Mouse (Mus musculus): Measurements from ENCODE around the gene Orai3. TPM values are rescaled to one million over a fixed set of nuclear protein-coding genes. Genes with fewer than 3 reads are reported as not detected.

The Orai3 gene
- polyA plus RNA-seq, 1 experiment from 2014 or later: 26.7 TPM

DNA sequence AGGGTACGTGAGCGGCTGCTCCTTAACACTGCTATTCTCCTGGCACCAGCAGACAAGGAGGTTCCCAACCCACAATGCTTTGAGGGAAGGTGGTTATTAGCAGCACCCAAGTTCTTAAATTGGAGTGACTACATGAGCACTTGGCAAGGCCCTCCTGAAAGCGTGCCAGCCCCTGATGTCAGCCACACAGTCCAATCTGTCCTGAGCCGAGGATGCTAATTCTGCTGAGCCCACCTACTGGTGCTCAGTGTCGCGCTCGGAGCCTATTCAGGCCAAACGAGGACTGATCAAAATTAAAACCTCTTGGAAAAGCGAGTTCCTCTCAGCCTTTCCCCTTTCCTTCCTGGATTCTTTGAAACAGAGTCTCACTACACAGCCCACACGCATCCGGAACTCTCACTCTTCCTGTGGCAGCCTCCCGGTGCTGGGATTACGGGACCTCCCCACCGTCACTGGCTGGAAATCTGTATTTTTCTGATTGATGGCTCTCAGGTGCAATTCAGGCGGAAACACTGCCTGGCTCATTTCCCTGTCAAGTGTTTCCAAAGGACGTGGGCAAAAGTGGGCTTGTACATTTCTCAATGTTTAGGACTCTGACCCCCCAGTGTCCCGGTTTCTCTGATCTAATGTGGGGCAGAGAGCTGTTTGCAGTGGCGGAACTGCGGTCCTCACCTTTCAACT, 44.8 kb downstream of the Orai3 start:
- no peaks in the 10 kb centered on the region for H3K36me3 ChIP-seq (ENCODE audit: control insufficient read depth, insufficient read depth, low read length)
- H3K4me1 ChIP-seq (ENCODE audit: control insufficient read depth, insufficient read depth, low read length): peaks cover 3% of the 10 kb centered on the region; the same call in 1 of the 2 replicates
- WGBS: 71% methylated on average over 19 of the region's 19 CpGs
- ATAC-seq (ENCODE audit: insufficient read depth, low FRiP score): no peak
- no peak overlapping the region for H3K4me3 ChIP-seq (replicated peaks; ENCODE audit: low read length)
- no peak overlapping the region for H3K4me2 ChIP-seq (ENCODE audit: low read depth, low read length)
- H3K27me3 ChIP-seq (ENCODE audit: control insufficient read depth, insufficient read depth, low read length): no peaks in the 10 kb centered on the region
- no peaks in the 10 kb centered on the region for H3K9me3 ChIP-seq (replicated peaks; ENCODE audit: control insufficient read depth, low read length)
- H3K27ac ChIP-seq (ENCODE audit: low read length): no peak overlapping the region
- no peak overlapping the region for H3K9ac ChIP-seq (ENCODE audit: low read length)

DNA sequence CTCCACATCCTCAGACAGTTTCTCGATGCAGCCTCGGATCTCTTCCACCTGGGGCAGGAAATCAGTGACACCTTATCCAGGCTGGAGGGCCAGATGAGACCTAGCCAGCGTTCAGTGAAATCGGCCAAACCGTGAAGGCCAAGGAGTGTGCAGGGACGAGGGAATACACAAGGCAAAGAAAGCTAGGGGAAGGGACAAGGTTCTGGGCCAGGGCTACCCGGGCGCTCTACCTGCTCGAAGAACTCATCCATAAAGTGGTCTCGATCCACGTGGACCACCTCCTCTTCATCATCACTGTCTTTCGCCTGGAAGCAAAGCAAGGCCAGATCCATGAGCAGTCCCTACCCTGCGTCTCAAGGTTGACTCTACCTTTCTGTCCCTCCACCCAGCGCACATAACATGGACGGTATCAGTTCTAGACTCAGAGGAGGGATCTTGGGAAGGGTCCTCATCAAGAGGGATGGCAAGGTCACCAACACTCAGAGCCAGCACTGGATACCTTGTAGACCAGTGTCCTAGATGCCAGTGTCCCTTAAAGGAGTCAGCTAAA, 45.6 kb downstream of the Orai3 start:
- 82% methylated on average over 15 of the region's 15 CpGs for WGBS
- H3K36me3 ChIP-seq (ENCODE audit: control insufficient read depth, insufficient read depth, low read length): no peaks in the 10 kb centered on the region
- H3K27me3 ChIP-seq (ENCODE audit: control insufficient read depth, insufficient read depth, low read length): no peaks in the 10 kb centered on the region
- peaks cover 3% of the 10 kb centered on the region; the same call in 1 of the 2 replicates for H3K4me1 ChIP-seq (ENCODE audit: control insufficient read depth, insufficient read depth, low read length)
- H3K4me2 ChIP-seq (ENCODE audit: low read depth, low read length): no peak overlapping the region
- no peak overlapping the region for H3K4me3 ChIP-seq (replicated peaks; ENCODE audit: low read length)
- H3K27ac ChIP-seq (ENCODE audit: low read length): no peak overlapping the region
- no peak overlapping the region for H3K9ac ChIP-seq (ENCODE audit: low read length)
- no peak for ATAC-seq (ENCODE audit: insufficient read depth, low FRiP score)
- no peaks in the 10 kb centered on the region for H3K9me3 ChIP-seq (replicated peaks; ENCODE audit: control insufficient read depth, low read length)

DNA sequence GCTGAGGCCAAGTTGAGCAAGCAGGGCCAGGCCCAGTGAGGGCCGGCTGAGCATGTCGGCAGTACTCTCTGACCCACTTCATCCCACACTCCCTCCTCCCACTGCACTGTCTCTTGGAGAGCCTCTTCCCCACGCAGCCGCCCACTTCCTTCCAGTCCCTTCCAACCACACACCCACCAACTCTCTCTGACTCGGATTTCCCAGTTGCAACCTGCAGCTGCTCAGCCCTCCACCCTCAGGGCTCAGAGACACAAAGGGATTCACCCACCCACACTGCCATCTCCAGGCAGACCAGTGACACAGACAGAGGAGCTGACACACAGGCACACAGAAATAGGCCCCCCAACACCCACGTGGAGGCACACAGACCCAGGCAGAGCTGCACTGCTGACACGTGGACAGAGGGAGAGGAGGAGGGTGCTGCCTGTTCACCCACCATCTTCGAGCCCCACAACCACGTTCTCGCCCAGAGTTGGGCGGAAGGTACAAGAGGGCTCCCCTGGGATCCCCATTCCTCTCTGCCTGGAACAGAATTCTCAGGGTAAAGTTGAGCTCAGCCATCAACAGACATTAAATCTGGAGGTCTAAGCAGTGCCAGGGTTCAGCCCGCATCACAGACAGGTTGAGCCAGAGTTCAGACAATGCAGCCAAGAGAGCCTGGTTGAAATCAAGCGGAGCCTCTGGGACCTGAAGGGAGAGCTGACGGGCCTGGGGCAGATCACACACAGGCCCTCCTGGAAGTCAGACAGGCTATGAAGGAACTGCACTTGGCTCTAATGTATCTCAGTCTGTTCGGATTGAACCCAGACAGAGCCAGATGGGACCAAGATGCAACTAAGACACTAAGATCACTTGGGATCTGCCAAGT, 46.6 kb downstream of the Orai3 start:
- H3K4me1 ChIP-seq (ENCODE audit: control insufficient read depth, insufficient read depth, low read length): peaks cover 3% of the 10 kb centered on the region; the same call in 1 of the 2 replicates
- no peak overlapping the region for H3K4me2 ChIP-seq (ENCODE audit: low read depth, low read length)
- H3K27me3 ChIP-seq (ENCODE audit: control insufficient read depth, insufficient read depth, low read length): no peaks in the 10 kb centered on the region
- no peak overlapping the region for H3K9ac ChIP-seq (ENCODE audit: low read length)
- peak; percentile 34; the same call in 1 of the 2 replicates for ATAC-seq (ENCODE audit: insufficient read depth, low FRiP score)
- H3K4me3 ChIP-seq (replicated peaks; ENCODE audit: low read length): no peak overlapping the region
- H3K9me3 ChIP-seq (replicated peaks; ENCODE audit: control insufficient read depth, low read length): no peaks in the 10 kb centered on the region
- no peak overlapping the region for H3K27ac ChIP-seq (ENCODE audit: low read length)
- H3K36me3 ChIP-seq (ENCODE audit: control insufficient read depth, insufficient read depth, low read length): no peaks in the 10 kb centered on the region
- WGBS: 50% methylated on average over 15 of the region's 15 CpGs

DNA sequence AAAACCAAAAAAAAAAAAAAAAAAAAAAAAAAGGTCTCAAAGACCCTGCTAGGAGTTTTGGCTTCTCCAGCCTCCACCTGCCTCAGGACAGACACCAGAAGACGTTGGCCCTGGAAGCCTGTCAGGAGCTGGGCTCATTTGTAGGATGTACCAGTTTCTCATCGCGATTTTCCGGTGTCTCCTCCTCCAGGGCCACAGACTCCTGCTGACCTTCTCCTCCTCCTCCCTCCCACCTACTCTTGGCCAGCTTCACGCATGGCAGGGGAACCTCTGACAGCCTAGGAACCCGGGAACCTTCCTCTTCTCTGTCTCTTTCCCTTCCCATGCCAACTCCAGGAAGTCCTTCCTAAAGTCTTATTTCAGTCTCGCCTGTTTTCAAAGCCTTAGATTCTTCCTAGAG, 47.4 kb downstream of the Orai3 start:
- H3K9me3 ChIP-seq (replicated peaks; ENCODE audit: control insufficient read depth, low read length): no peaks in the 10 kb centered on the region
- no peak overlapping the region for H3K9ac ChIP-seq (ENCODE audit: low read length)
- no peaks in the 10 kb centered on the region for H3K36me3 ChIP-seq (ENCODE audit: control insufficient read depth, insufficient read depth, low read length)
- no peak overlapping the region for H3K27ac ChIP-seq (ENCODE audit: low read length)
- no peaks in the 10 kb centered on the region for H3K27me3 ChIP-seq (ENCODE audit: control insufficient read depth, insufficient read depth, low read length)
- no peak for ATAC-seq (ENCODE audit: insufficient read depth, low FRiP score)
- H3K4me2 ChIP-seq (ENCODE audit: low read depth, low read length): no peak overlapping the region
- H3K4me3 ChIP-seq (replicated peaks; ENCODE audit: low read length): no peak overlapping the region
- H3K4me1 ChIP-seq (ENCODE audit: control insufficient read depth, insufficient read depth, low read length): peaks cover 3% of the 10 kb centered on the region; the same call in 1 of the 2 replicates
- 82% methylated on average over 7 of the region's 7 CpGs for WGBS

DNA sequence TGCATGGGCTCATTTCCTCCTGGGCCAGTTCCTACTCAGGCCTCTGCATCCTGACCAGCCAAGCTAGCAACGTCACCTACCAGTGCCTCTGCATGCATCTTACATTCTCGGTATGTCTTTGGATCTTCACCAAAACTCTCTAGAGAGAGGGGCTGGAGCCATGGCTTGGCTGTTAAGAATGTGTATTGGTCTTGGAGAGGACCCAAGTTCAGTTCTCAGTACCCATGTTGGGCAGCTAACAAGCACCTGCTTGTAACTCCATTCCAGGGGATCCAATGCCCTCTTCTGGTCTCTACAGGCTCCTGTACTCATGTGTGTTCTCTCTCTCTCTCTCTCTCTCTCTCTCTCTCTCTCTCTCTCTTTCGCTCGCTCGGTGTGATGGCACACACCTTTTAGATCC, 48.2 kb downstream of the Orai3 start:
- no peak overlapping the region for H3K4me3 ChIP-seq (replicated peaks; ENCODE audit: low read length)
- H3K4me2 ChIP-seq (ENCODE audit: low read depth, low read length): no peak overlapping the region
- no peak for ATAC-seq (ENCODE audit: insufficient read depth, low FRiP score)
- H3K4me1 ChIP-seq (ENCODE audit: control insufficient read depth, insufficient read depth, low read length): peaks cover 3% of the 10 kb centered on the region; the same call in 1 of the 2 replicates
- no peaks in the 10 kb centered on the region for H3K27me3 ChIP-seq (ENCODE audit: control insufficient read depth, insufficient read depth, low read length)
- H3K27ac ChIP-seq (ENCODE audit: low read length): no peak overlapping the region
- no peaks in the 10 kb centered on the region for H3K36me3 ChIP-seq (ENCODE audit: control insufficient read depth, insufficient read depth, low read length)
- no peak overlapping the region for H3K9ac ChIP-seq (ENCODE audit: low read length)
- H3K9me3 ChIP-seq (replicated peaks; ENCODE audit: control insufficient read depth, low read length): no peaks in the 10 kb centered on the region
- WGBS: 87% methylated on average over 5 of the region's 5 CpGs

DNA sequence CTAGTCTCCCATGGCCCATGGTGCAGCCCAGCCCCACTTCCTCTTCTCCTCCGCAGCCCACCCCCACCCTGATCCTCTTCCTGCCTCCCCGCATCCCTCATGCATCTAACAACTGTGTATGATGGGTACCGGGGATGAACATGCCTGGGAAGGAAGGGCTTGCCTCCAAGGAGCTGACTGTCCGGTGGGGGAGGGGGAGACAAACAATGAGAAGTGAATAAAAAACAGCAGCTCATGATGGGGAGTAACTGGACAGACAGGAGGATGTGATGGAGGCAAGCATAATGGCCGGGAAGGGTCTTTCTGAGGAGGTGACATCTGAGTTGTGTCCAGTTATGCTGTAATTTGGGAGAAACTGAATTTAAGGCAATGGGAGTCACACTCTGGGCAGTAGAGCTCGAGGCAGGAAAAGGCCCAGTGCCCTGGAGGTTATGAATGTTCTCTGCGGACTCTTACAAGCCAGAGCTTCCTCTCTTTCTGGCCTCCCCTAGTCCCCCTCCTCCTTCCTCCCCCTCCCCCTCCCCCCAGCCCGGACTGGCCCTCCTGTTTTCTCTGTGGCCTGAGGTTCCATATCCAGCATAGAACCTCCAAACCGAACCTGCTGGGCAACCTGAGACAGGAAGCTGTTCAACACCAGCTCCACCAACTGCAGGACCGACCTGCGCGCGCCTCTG, 51.4 kb downstream of the Orai3 start:
- Histone ChIP-seq H3K27ac (ENCODE audit: low read length) (no peak overlapping the region), H3K4me2 (ENCODE audit: low read depth, low read length) (no peak overlapping the region), H3K4me3 (replicated peaks; ENCODE audit: low read length) (no peak overlapping the region), H3K36me3 (ENCODE audit: control insufficient read depth, insufficient read depth, low read length) (no peaks in the 10 kb centered on the region), H3K27me3 (ENCODE audit: control insufficient read depth, insufficient read depth, low read length) (no peaks in the 10 kb centered on the region), H3K9me3 (replicated peaks; ENCODE audit: control insufficient read depth, low read length) (no peaks in the 10 kb centered on the region), H3K9ac (ENCODE audit: low read length) (no peak overlapping the region), H3K4me1 (ENCODE audit: control insufficient read depth, insufficient read depth, low read length) (peaks cover 7% of the 10 kb centered on the region; the same call in 1 of the 2 replicates)
- 55% methylated on average over 13 of the region's 13 CpGs for WGBS
- no peak for ATAC-seq (ENCODE audit: insufficient read depth, low FRiP score)

DNA sequence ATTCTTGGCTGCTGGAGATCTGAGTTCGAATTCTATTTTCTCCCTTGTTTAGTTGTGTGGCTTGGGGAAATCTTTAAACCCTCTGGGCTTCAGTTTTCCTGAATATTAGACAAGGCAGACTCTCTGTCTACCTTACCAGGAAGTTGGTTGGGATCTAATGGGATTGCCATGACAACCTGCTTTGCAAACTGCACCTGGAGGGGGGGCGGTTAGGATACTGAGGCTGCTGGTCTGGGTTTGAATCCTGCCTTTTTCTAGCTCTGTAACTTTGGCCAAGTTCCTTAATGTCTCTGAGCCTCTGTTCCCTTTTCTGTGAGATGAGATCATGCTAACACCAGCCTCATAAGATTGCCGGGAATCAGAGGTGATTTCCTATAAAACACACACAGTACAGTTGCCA, 52.9 kb downstream of the Orai3 start:
- Histone ChIP-seq H3K4me2 (ENCODE audit: low read depth, low read length) (no peak overlapping the region), H3K9ac (ENCODE audit: low read length) (no peak overlapping the region), H3K9me3 (replicated peaks; ENCODE audit: control insufficient read depth, low read length) (no peaks in the 10 kb centered on the region), H3K4me3 (replicated peaks; ENCODE audit: low read length) (no peak overlapping the region), H3K36me3 (ENCODE audit: control insufficient read depth, insufficient read depth, low read length) (no peaks in the 10 kb centered on the region), H3K27me3 (ENCODE audit: control insufficient read depth, insufficient read depth, low read length) (no peaks in the 10 kb centered on the region), H3K4me1 (ENCODE audit: control insufficient read depth, insufficient read depth, low read length) (0 out of 2 replicates have a peak, but pooled peaks cover 7% of the 10 kb centered on the region), H3K27ac (ENCODE audit: low read length) (no peak overlapping the region)
- no peak for ATAC-seq (ENCODE audit: insufficient read depth, low FRiP score)
- 84% methylated on average over 3 of the region's 3 CpGs for WGBS

DNA sequence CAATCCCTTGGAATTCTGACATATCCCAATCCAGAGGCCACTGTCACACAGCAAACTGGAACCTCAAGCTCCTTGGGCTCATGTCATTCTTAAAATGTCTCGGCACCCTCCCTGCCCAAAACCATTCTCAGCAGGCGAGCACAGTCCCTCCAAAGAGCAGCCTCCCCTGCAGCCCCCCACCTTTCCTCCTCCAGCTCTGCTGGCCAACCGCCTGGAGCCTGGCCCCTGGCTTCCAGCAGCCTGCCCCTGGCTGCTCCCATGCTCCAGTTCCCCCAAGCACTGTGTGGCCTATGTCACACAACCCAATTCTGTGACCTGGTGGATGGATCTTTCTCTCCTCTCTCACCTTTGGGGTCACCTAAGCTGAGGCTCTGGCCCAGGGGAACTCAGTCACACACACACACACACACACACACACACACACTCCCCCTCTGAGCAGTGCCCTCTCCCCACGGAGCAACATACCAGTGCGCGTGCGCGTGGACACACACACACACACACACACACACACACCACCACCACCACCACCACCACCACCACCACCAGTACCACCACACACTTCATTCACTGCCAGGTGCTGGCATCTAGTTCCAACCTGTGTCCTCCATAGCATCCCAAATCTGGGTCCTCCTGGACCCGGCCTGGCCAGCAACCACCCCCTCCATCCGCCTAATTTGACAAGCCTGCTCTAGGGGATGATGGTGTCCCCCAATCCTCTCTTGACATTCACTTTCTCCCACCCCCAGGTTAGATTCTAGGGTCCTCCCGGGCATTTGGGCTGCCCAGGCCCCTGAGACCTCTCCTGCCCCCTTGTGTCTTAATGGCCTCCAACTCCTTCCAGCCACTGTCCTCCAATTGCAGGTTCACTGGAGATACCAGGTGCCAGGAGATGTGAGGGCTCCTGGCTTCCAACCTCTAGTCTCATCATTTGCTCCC, 53.9 kb downstream of the Orai3 start:
- Histone ChIP-seq H3K27me3 (ENCODE audit: control insufficient read depth, insufficient read depth, low read length) (no peaks in the 10 kb centered on the region), H3K4me1 (ENCODE audit: control insufficient read depth, insufficient read depth, low read length) (0 out of 2 replicates have a peak, but pooled peaks cover 7% of the 10 kb centered on the region), H3K36me3 (ENCODE audit: control insufficient read depth, insufficient read depth, low read length) (no peaks in the 10 kb centered on the region), H3K27ac (ENCODE audit: low read length) (no peak overlapping the region), H3K4me2 (ENCODE audit: low read depth, low read length) (peak overlapping the region; percentile 63), H3K4me3 (replicated peaks; ENCODE audit: low read length) (peak overlapping the region; percentile 61), H3K9ac (ENCODE audit: low read length) (peak overlapping the region; percentile 85), H3K9me3 (replicated peaks; ENCODE audit: control insufficient read depth, low read length) (no peaks in the 10 kb centered on the region)
- 0 out of 2 replicates have a peak, but pooled peaks have one; percentile 8 for ATAC-seq (ENCODE audit: insufficient read depth, low FRiP score)
- WGBS: 68% methylated on average over 11 of the region's 11 CpGs

All from stomach, embryonic 16.5 days (tissue).